Mouse (Mus musculus): ENCODE results near the gene Kiz.

Kiz gene

GRCm38 (mm10) chr2:146984831-146985230 is 129.2 kb downstream of the Kiz start:
- no peak for DNase-seq

- DNase-seq, result peak; percentile 31
These were observed 130.1 kb downstream of the Kiz start for GRCm38 (mm10) chr2:146985807-146986206.

GRCm38 (mm10) chr2:146986429-146986828 is 130.8 kb downstream of the Kiz start:
- DNase-seq, result peak; percentile 51

GRCm38 (mm10) chr2:147007265-147007664 is 151.6 kb downstream of the Kiz start:
- peak; percentile 10 for DNase-seq

GRCm38 (mm10) chr2:147009084-147009483 is 153.4 kb downstream of the Kiz start:
- DNase-seq, result no peak

GRCm38 (mm10) chr2:147010141-147010540 is 154.5 kb downstream of the Kiz start:
- peak; percentile 74 for DNase-seq

- DNase-seq, result peak; percentile 71
These were observed 155.3 kb downstream of the Kiz start for GRCm38 (mm10) chr2:147010952-147011351.

GRCm38 (mm10) chr2:147011474-147012140 is 155.9 kb downstream of the Kiz start:
- peak; percentile 86 for DNase-seq

- peak; percentile 79 for DNase-seq
These were observed 156.5 kb downstream of the Kiz start for GRCm38 (mm10) chr2:147012141-147012622.

- peak; percentile 99 for DNase-seq
These were observed 157.0 kb downstream of the Kiz start, which contains the start of gene Xrn2 for GRCm38 (mm10) chr2:147012623-147013184. Gene Xrn2, plus strand, starts transcription at chr2:147012996.

- peak; percentile 98 for DNase-seq
These were observed 157.7 kb downstream of the Kiz start for GRCm38 (mm10) chr2:147013194-147013969.

GRCm38 (mm10) chr2:147014101-147014886 is 158.6 kb downstream of the Kiz start:
- DNase-seq, result peak; percentile 56
